Mouse (Mus musculus) myocyte (in vitro differentiated cells): ENCODE data around the gene Gk5. TPM values are rescaled to one million over a fixed set of nuclear protein-coding genes. Genes with fewer than 3 reads are reported as not detected.

ENCODE experiments used
- H3K27me3 ChIP-seq: one replicate; pipeline ENCODE4 v1.6.1; 2011; ENCODE audit not compliant: control insufficient read depth, insufficient read depth, insufficient read length
- H3K36me3 ChIP-seq: one replicate; pipeline ENCODE4 v1.6.1; 2011; ENCODE audit not compliant: control insufficient read depth, insufficient read depth
- H3K4me2 ChIP-seq: one replicate; pipeline ENCODE4 v1.6.1; 2011; ENCODE audit warnings: low read depth, control low read depth
- H3K4me3 ChIP-seq: one replicate; pipeline ENCODE4 v1.5.1; 2011; ENCODE audit warnings: mild to moderate bottlenecking, control low read depth, moderate library complexity
- H3K79me2 ChIP-seq: one replicate; pipeline ENCODE4 v1.6.1; 2011; ENCODE audit not compliant: control insufficient read depth, insufficient read depth
- H3ac ChIP-seq: one replicate; pipeline ENCODE4 v1.6.1; 2011; ENCODE audit not compliant: control insufficient read depth, insufficient read length
- CEBPB ChIP-seq: IDR thresholded peaks from 2 replicates; pipeline ENCODE4 v1.6.1; 2011; ENCODE audit warnings: mild to moderate bottlenecking, moderate library complexity; ENCODE audit not compliant: poor library complexity, insufficient read depth, severe bottlenecking
- E2F4 ChIP-seq: IDR thresholded peaks from one replicate; pipeline ENCODE4 v1.6.1; 2011; ENCODE audit warnings: mild to moderate bottlenecking, control low read depth, moderate library complexity; ENCODE audit not compliant: insufficient read depth
- MAX ChIP-seq: IDR thresholded peaks from one replicate; pipeline ENCODE4 v1.6.1; 2011; ENCODE audit warnings: low read depth, mild to moderate bottlenecking, control low read depth
- MYOD1 ChIP-seq, 3 experiments: IDR thresholded peaks; one replicate each; pipeline ENCODE4 v1.6.1; 2011; ENCODE audit warnings: control low read depth in 2 of 3, low read depth in 2 of 3, mild to moderate bottlenecking in 2 of 3, moderate library complexity in 1 of 3; ENCODE audit not compliant: insufficient read length in 2 of 3, control insufficient read depth in 1 of 3
- MYOG ChIP-seq, 3 experiments: IDR thresholded peaks; one replicate each; pipeline ENCODE4 v1.6.1; 2011; ENCODE audit warnings: control low read depth in 2 of 3, low read depth in 2 of 3, mild to moderate bottlenecking in 2 of 3; ENCODE audit not compliant: insufficient read length in 2 of 3, control insufficient read depth in 1 of 3, insufficient read depth in 1 of 3
- POLR2A ChIP-seq: IDR thresholded peaks from one replicate; pipeline ENCODE4 v1.6.1; 2011; ENCODE audit warnings: low read depth, mild to moderate bottlenecking, control low read depth, moderate library complexity; ENCODE audit not compliant: insufficient read length
- POLR2AphosphoS2 ChIP-seq: IDR thresholded peaks from one replicate; pipeline ENCODE4 v1.6.1; 2011; ENCODE audit warnings: low read depth, control low read depth; ENCODE audit not compliant: insufficient read length
- REST ChIP-seq: IDR thresholded peaks from one replicate; pipeline ENCODE4 v1.6.1; 2011; ENCODE audit warnings: mild to moderate bottlenecking, control low read depth, moderate library complexity; ENCODE audit not compliant: insufficient read depth, insufficient read length
- SRF ChIP-seq: IDR thresholded peaks from one replicate; pipeline ENCODE4 v1.6.1; 2011; ENCODE audit warnings: low read depth; ENCODE audit not compliant: control insufficient read depth, insufficient read length
- TCF12 ChIP-seq: IDR thresholded peaks from one replicate; pipeline ENCODE4 v1.6.1; 2011; ENCODE audit warnings: mild to moderate bottlenecking, control low read depth; ENCODE audit not compliant: poor library complexity, insufficient read depth, severe bottlenecking
- TCF3 ChIP-seq: IDR thresholded peaks from one replicate; pipeline ENCODE4 v1.6.1; 2011; ENCODE audit warnings: low read depth, control low read depth; ENCODE audit not compliant: insufficient read length
- USF1 ChIP-seq: IDR thresholded peaks from one replicate; pipeline ENCODE4 v1.6.1; 2011; ENCODE audit warnings: low read depth, mild to moderate bottlenecking, control low read depth, moderate library complexity
- polyA plus RNA-seq: library from polyadenylated mRNA; unstranded; fragments of >200 nt; fragmentation: generic; extraction: Trizol; gene quantifications from one replicate; pipeline ENCODE4 v1.2.1, GENCODE M21; 2012; ENCODE audit warnings: missing spikeins

Gk5 gene
- polyA plus RNA-seq, 1 experiment = 0.82 TPM

- TF ChIP-seq TCF3 (no peak), TCF12 (no peak), MYOD1 (IDR thresholded peaks at IDR 0.05; ENCODE audit: control insufficient read depth in 1 of 3, insufficient read length in 2 of 3, low read depth in 2 of 3) (no peak), CEBPB (no peak), SRF (no peak), E2F4 (no peak), REST (no peak), MAX (no peak), POLR2AphosphoS2 (no peak), MYOG (IDR thresholded peaks at IDR 0.05; ENCODE audit: control insufficient read depth in 1 of 3, insufficient read depth in 1 of 3, insufficient read length in 2 of 3, low read depth in 2 of 3) (no peak), USF1 (no peak), POLR2A (no peak)
- no peaks in the 10 kb centered on the region for H3K27me3 ChIP-seq
- H3K79me2 ChIP-seq = no peaks in the 10 kb centered on the region
- no peaks in the 10 kb centered on the region for H3K36me3 ChIP-seq
- no peak overlapping the region for H3K4me3 ChIP-seq
- no peak overlapping the region for H3K4me2 ChIP-seq
- no peak overlapping the region for H3ac ChIP-seq
These were observed 2.4 kb upstream of the Gk5 start for GRCm38 (mm10) chr9:96116801-96117200.

- H3K36me3 ChIP-seq = no peaks in the 10 kb centered on the region
- no peak overlapping the region for H3ac ChIP-seq
- TF ChIP-seq USF1 = no peak
- TF ChIP-seq MYOG (IDR thresholded peaks at IDR 0.05; ENCODE audit: control insufficient read depth in 1 of 3, insufficient read depth in 1 of 3, insufficient read length in 2 of 3, low read depth in 2 of 3) = no peak
- TF ChIP-seq POLR2A = no peak
- TF ChIP-seq CEBPB = no peak
- TF ChIP-seq MAX = no peak
- no peak for TF ChIP-seq MYOD1 (IDR thresholded peaks at IDR 0.05; ENCODE audit: control insufficient read depth in 1 of 3, insufficient read length in 2 of 3, low read depth in 2 of 3)
- TF ChIP-seq TCF3 = no peak
- no peak for TF ChIP-seq TCF12
- no peak for TF ChIP-seq REST
- no peak for TF ChIP-seq SRF
- no peak for TF ChIP-seq POLR2AphosphoS2
- TF ChIP-seq E2F4 = no peak
- H3K4me2 ChIP-seq = peak overlapping the region; percentile 76
- peak overlapping the region; percentile 40 for H3K4me3 ChIP-seq
- H3K27me3 ChIP-seq = no peaks in the 10 kb centered on the region
- no peaks in the 10 kb centered on the region for H3K79me2 ChIP-seq
These were observed 946 bp upstream of the Gk5 start for GRCm38 (mm10) chr9:96118216-96118615.

GRCm38 (mm10) chr9:96127972-96128371 is 8.8 kb downstream of the Gk5 start:
- no peaks in the 10 kb centered on the region for H3K36me3 ChIP-seq
- H3K27me3 ChIP-seq = no peaks in the 10 kb centered on the region
- no peak overlapping the region for H3K4me2 ChIP-seq
- no peak overlapping the region for H3K4me3 ChIP-seq
- no peak overlapping the region for H3ac ChIP-seq
- no peaks in the 10 kb centered on the region for H3K79me2 ChIP-seq
- no peak for TF ChIP-seq TCF3

- Histone ChIP-seq H3K27me3 (no peaks in the 10 kb centered on the region), H3K79me2 (no peaks in the 10 kb centered on the region)
- TF ChIP-seq MAX (no peak), USF1 (no peak)
These were observed 13.9 kb downstream of the Gk5 start for GRCm38 (mm10) chr9:96132956-96133603.

GRCm38 (mm10) chr9:96134470-96134869 is 15.3 kb downstream of the Gk5 start:
- H3K79me2 ChIP-seq = no peaks in the 10 kb centered on the region
- H3K36me3 ChIP-seq = no peaks in the 10 kb centered on the region
- TF ChIP-seq USF1 (no peak), MYOD1 (IDR thresholded peaks at IDR 0.05; ENCODE audit: control insufficient read depth in 1 of 3, insufficient read length in 2 of 3, low read depth in 2 of 3) (no peak), POLR2A (no peak), TCF3 (no peak), MYOG (IDR thresholded peaks at IDR 0.05; ENCODE audit: control insufficient read depth in 1 of 3, insufficient read depth in 1 of 3, insufficient read length in 2 of 3, low read depth in 2 of 3) (no peak), E2F4 (no peak), POLR2AphosphoS2 (no peak), SRF (no peak), REST (no peak), TCF12 (no peak), MAX (no peak), CEBPB (no peak)
- no peaks in the 10 kb centered on the region for H3K27me3 ChIP-seq
- H3ac ChIP-seq = no peak overlapping the region
- no peak overlapping the region for H3K4me3 ChIP-seq
- H3K4me2 ChIP-seq = peak overlapping the region; percentile 83

More at GRCm38 (mm10) chr9:96132956-96133603, 13.9 kb downstream of the Gk5 start:
- Histone ChIP-seq H3K36me3 (no peaks in the 10 kb centered on the region), H3K4me3 (no peak overlapping the region), H3ac (no peak overlapping the region), H3K4me2 (no peak overlapping the region)
